Mouse (Mus musculus) erythroblast, embryonic 14.5 days (primary cell): ENCODE data around the gene Rgma.

Experiments
- GATA1 ChIP-seq: IDR thresholded peaks from 2 replicates; pipeline ENCODE4 v1.6.1; 2012; ENCODE audit warnings: low read length, inconsistent platforms, mixed read lengths
- TAL1 ChIP-seq: IDR thresholded peaks from 3 replicates; pipeline ENCODE4 v1.6.1; 2012; ENCODE audit warnings: low read length, inconsistent platforms, mixed read lengths

DNA sequence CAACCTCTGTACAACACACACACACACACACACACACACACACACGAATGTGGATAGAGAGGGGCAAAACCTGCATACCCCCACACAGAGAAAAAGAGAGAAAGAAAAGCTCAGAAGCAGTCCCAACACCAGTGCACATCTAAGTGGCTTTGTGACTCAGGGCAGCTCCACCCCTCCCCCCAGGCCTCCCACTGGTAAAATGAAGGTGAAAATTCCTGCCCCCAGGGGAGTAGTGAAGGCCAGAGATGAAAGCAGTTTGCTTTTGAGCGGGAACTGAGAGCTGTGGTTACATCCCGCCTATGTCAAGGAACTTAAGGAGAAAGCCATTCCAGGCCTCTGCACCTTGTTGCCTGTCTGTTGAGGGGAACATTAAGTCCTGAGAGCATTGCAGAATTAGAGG lies 28.2 kb downstream of the Rgma start:
- no peak for TF ChIP-seq GATA1
- no peak for TF ChIP-seq TAL1
